Mouse (Mus musculus): ENCODE results near the gene Zfp933. TPM values are rescaled to one million over a fixed set of nuclear protein-coding genes. Genes with fewer than 3 reads are reported as not detected.

Gene Zfp933
- total RNA-seq, 2 experiments from 2014 or later: 10.5 to 13.3 TPM

Other genes with a start within 250 kb of the Zfp933 start
- gene Zfp979, start 205.9 kb downstream of the Zfp933 start, total RNA-seq (2021): 1 to 10 TPM; 2.8 to 3.6 TPM
- not detected for gene Zfp534, start 145.8 kb downstream of the Zfp933 start, total RNA-seq (2021)
- 1 to 10 TPM; 2.4 to 2.7 TPM for gene Zfp984, start 38.6 kb downstream of the Zfp933 start, total RNA-seq (2021)
- gene Miip, start 20.4 kb upstream of the Zfp933 start, total RNA-seq (2021): 1 to 10 TPM; 7.6 to 8.6 TPM
- gene Fv1, start 20.6 kb upstream of the Zfp933 start, total RNA-seq (2021): 10 to 100 TPM; 16.1 to 18.3 TPM
- 100 to 1,000 TPM; 670 to 699 TPM for gene Mfn2, start 56.3 kb upstream of the Zfp933 start, total RNA-seq (2021)
- 10 to 100 TPM; 71.3 to 89.9 TPM for gene Plod1, start 88.4 kb upstream of the Zfp933 start, total RNA-seq (2021)
- 10 to 100 TPM; 37.2 to 41.2 TPM for gene 2510039O18Rik, start 92.5 kb upstream of the Zfp933 start, total RNA-seq (2021)
- gene Nppb, start 137.4 kb upstream of the Zfp933 start, total RNA-seq (2021): 100 to 1,000 TPM in 1 of 2 experiments, 10 to 100 TPM in 1; 93.0 to 227 TPM
- gene Nppa, start 152.4 kb upstream of the Zfp933 start, total RNA-seq (2021): 1,000 to 10,000 TPM; 1,742 to 1,804 TPM
- 1 to 10 TPM; 8.0 to 9.3 TPM for gene Clcn6, start 190.5 kb upstream of the Zfp933 start, total RNA-seq (2021)
- 10 to 100 TPM in 1 of 2 experiments, 1 to 10 TPM in 1; 9.2 to 13.1 TPM for gene Mthfr, start 190.7 kb upstream of the Zfp933 start, total RNA-seq (2021)
- 10 to 100 TPM; 45.1 to 49.3 TPM for gene Agtrap, start 239.7 kb upstream of the Zfp933 start, total RNA-seq (2021)

Measured in heart, postnatal 36 days (tissue).